Mouse (Mus musculus) MEL (cell line): ENCODE data around the gene Vps9d1. TPM values are rescaled to one million over a fixed set of nuclear protein-coding genes. Genes with fewer than 3 reads are reported as not detected.
A peak's percentile ranks its signal among the peaks of the same experiment; 100 is the strongest.

Experiments
- DNase-seq: peaks from one replicate; pipeline ENCODE4 v3.0.0; 2011; ENCODE audit warnings: low read depth, low spot score
- H3K27ac ChIP-seq: 2 replicates; pipeline ENCODE4 v1.5.1; 2012; ENCODE audit warnings: low read depth, mild to moderate bottlenecking, control low read depth, low read length, moderate library complexity; ENCODE audit not compliant: control insufficient read depth
- H3K27me3 ChIP-seq, 2 experiments: fragments of 150-350 bp in 1 of 2; sonication (generic) in 1 of 2; 2 replicates each; pipeline ENCODE4 v1.6.1; 2012; ENCODE audit warnings: low read length in 2 of 2, mild to moderate bottlenecking in 2 of 2, improper control_type of control experiment in 1 of 2, moderate library complexity in 1 of 2; ENCODE audit not compliant: insufficient read depth in 2 of 2, control insufficient read depth in 1 of 2
- H3K36me3 ChIP-seq, 2 experiments: 2 replicates each; pipeline ENCODE4 v1.6.1; 2012 to 2014; ENCODE audit warnings: low read length in 2 of 2, improper control_type of control experiment in 1 of 2, inconsistent platforms in 1 of 2, mild to moderate bottlenecking in 1 of 2; ENCODE audit not compliant: insufficient read depth in 2 of 2, control insufficient read depth in 1 of 2
- H3K4me1 ChIP-seq, 2 experiments: fragments of 150-350 bp in 1 of 2; sonication (generic) in 1 of 2; 2 replicates each; pipeline ENCODE4 v1.6.1; 2012; ENCODE audit warnings: low read length in 2 of 2, improper control_type of control experiment in 1 of 2, mild to moderate bottlenecking in 1 of 2; ENCODE audit not compliant: insufficient read depth in 2 of 2, control insufficient read depth in 1 of 2
- H3K4me3 ChIP-seq, 2 experiments: fragments of 150-350 bp in 1 of 2; sonication (generic) in 1 of 2; 2 replicates each; pipeline ENCODE4 v1.5.1; 2012; ENCODE audit warnings: low read depth in 2 of 2, low read length in 2 of 2, mild to moderate bottlenecking in 2 of 2, moderate library complexity in 2 of 2, control low read depth in 1 of 2, improper control_type of control experiment in 1 of 2; ENCODE audit not compliant: control insufficient read depth in 1 of 2, insufficient read depth in 1 of 2
- H3K79me2 ChIP-seq: 2 replicates; pipeline ENCODE4 v1.6.1; 2012; ENCODE audit warnings: mild to moderate bottlenecking, low read length, moderate library complexity; ENCODE audit not compliant: control insufficient read depth, poor library complexity, insufficient read depth
- H3K9ac ChIP-seq: 2 replicates; pipeline ENCODE4 v1.6.1; 2012; ENCODE audit warnings: low read depth, mild to moderate bottlenecking, control low read depth, low read length, moderate library complexity; ENCODE audit not compliant: control insufficient read depth, poor library complexity, severe bottlenecking
- H3K9me3 ChIP-seq: fragments of 150-350 bp; sonication (generic); replicated peaks from 2 replicates; pipeline ENCODE4 v1.6.1; 2012; ENCODE audit warnings: mild to moderate bottlenecking, low read length, improper control_type of control experiment, moderate library complexity; ENCODE audit not compliant: insufficient read depth
- E2F4 ChIP-seq: IDR thresholded peaks from 2 replicates; pipeline ENCODE4 v1.6.1; 2011; ENCODE audit warnings: low read depth, low read length, improper control_type of control experiment, borderline replicate concordance
- ELF1 ChIP-seq: IDR thresholded peaks from 2 replicates; pipeline ENCODE4 v1.6.1; 2014; ENCODE audit warnings: low read depth, mild to moderate bottlenecking, inconsistent platforms, low read length, improper control_type of control experiment, moderate library complexity
- EP300 ChIP-seq, 2 experiments: IDR thresholded peaks; 2 replicates each; pipeline ENCODE4 v1.6.1; 2011; ENCODE audit warnings: improper control_type of control experiment in 2 of 2, low read length in 2 of 2, low read depth in 1 of 2, mild to moderate bottlenecking in 1 of 2
- ETS1 ChIP-seq: IDR thresholded peaks from 2 replicates; pipeline ENCODE4 v1.6.1; 2012; ENCODE audit warnings: low read depth, mild to moderate bottlenecking, inconsistent platforms, low read length, improper control_type of control experiment, moderate library complexity
- GABPA ChIP-seq: IDR thresholded peaks from 2 replicates; pipeline ENCODE4 v1.6.1; 2012; ENCODE audit warnings: low read depth, mild to moderate bottlenecking, inconsistent platforms, low read length, improper control_type of control experiment, moderate library complexity
- GATA1 ChIP-seq: IDR thresholded peaks from 2 replicates; pipeline ENCODE4 v1.6.1; 2011; ENCODE audit warnings: low read depth, low read length, improper control_type of control experiment
- HCFC1 ChIP-seq: IDR thresholded peaks from 2 replicates; pipeline ENCODE4 v1.6.1; 2012; ENCODE audit warnings: low read depth, mild to moderate bottlenecking, inconsistent platforms, low read length, improper control_type of control experiment, moderate library complexity
- KAT2A ChIP-seq: conservative IDR thresholded peaks from 2 replicates; pipeline ENCODE4 v1.6.1; 2012; ENCODE audit warnings: low read depth, low read length, improper control_type of control experiment, inconsistent platforms
- MAX ChIP-seq: IDR thresholded peaks from 2 replicates; pipeline ENCODE4 v1.6.1; 2011; ENCODE audit warnings: low read length, improper control_type of control experiment
- MEF2A ChIP-seq: IDR thresholded peaks from 2 replicates; pipeline ENCODE4 v1.6.1; 2014; ENCODE audit warnings: low read depth, mild to moderate bottlenecking, inconsistent platforms, low read length, improper control_type of control experiment; ENCODE audit not compliant: poor library complexity, insufficient replicate concordance, severe bottlenecking; ENCODE audit errors: extremely low read depth
- MYB ChIP-seq: IDR thresholded peaks from 2 replicates; pipeline ENCODE4 v1.6.1; 2011; ENCODE audit warnings: mild to moderate bottlenecking, low read depth, low read length, improper control_type of control experiment
- MYC ChIP-seq: IDR thresholded peaks from 2 replicates; pipeline ENCODE4 v1.6.1; 2011; ENCODE audit warnings: low read depth, mild to moderate bottlenecking, low read length, improper control_type of control experiment, moderate library complexity
- NRF1 ChIP-seq: IDR thresholded peaks from 2 replicates; pipeline ENCODE4 v1.6.1; 2014; ENCODE audit warnings: low read depth, mild to moderate bottlenecking, inconsistent platforms, low read length, improper control_type of control experiment, moderate library complexity; ENCODE audit not compliant: poor library complexity, insufficient read depth, severe bottlenecking
- POLR2AphosphoS2 ChIP-seq: IDR thresholded peaks from 2 replicates; pipeline ENCODE4 v1.6.1; 2011; ENCODE audit warnings: low read length, improper control_type of control experiment
- RCOR1 ChIP-seq: IDR thresholded peaks from 2 replicates; pipeline ENCODE4 v1.6.1; 2012; ENCODE audit warnings: low read depth, mild to moderate bottlenecking, inconsistent platforms, low read length, improper control_type of control experiment
- SIN3A ChIP-seq: IDR thresholded peaks from 2 replicates; pipeline ENCODE4 v1.6.1; 2012; ENCODE audit warnings: low read length, improper control_type of control experiment, inconsistent platforms
- TAL1 ChIP-seq: IDR thresholded peaks from 2 replicates; pipeline ENCODE4 v1.6.1; 2012; ENCODE audit warnings: mild to moderate bottlenecking, inconsistent platforms, low read length, moderate library complexity, mixed read lengths
- TBP ChIP-seq: IDR thresholded peaks from 2 replicates; pipeline ENCODE4 v1.8.0; 2011; ENCODE audit warnings: low read depth, low read length, improper control_type of control experiment
- UBTF ChIP-seq: IDR thresholded peaks from 2 replicates; pipeline ENCODE4 v1.6.1; 2012; ENCODE audit warnings: low read depth, mild to moderate bottlenecking, inconsistent platforms, low read length, improper control_type of control experiment, moderate library complexity, borderline replicate concordance; ENCODE audit not compliant: insufficient read depth
- USF2 ChIP-seq, 2 experiments: IDR thresholded peaks; 2 replicates each; pipeline ENCODE4 v1.6.1; 2011 to 2012; ENCODE audit warnings: improper control_type of control experiment in 2 of 2, low read length in 2 of 2, borderline replicate concordance in 1 of 2, inconsistent platforms in 1 of 2, low read depth in 1 of 2, mild to moderate bottlenecking in 1 of 2; ENCODE audit not compliant: insufficient read depth in 1 of 2
- ZKSCAN1 ChIP-seq: IDR thresholded peaks from 2 replicates; pipeline ENCODE4 v1.6.1; 2012; ENCODE audit warnings: low read depth, mild to moderate bottlenecking, inconsistent platforms, low read length, improper control_type of control experiment, moderate library complexity
- ZMIZ1 ChIP-seq: IDR thresholded peaks from 2 replicates; pipeline ENCODE4 v1.6.1; 2012; ENCODE audit warnings: low read depth, mild to moderate bottlenecking, inconsistent platforms, low read length, improper control_type of control experiment, moderate library complexity
- ZNF384 ChIP-seq: IDR thresholded peaks from 2 replicates; pipeline ENCODE4 v1.6.1; 2012; ENCODE audit warnings: low read depth, mild to moderate bottlenecking, inconsistent platforms, low read length, improper control_type of control experiment
- polyA plus RNA-seq, 2 experiments: library from polyadenylated mRNA; stranded (reverse) in 1 of 2; unstranded in 1 of 2; fragments of >175 nt in 1 of 2; fragments of >200 nt in 1 of 2; gene quantifications; 2 replicates each; pipeline versions ENCODE4 v1.2.1 to v1.2.4; 2012; ENCODE audit warnings: low replicate concordance in 2 of 2, low read depth in 1 of 2; ENCODE audit not compliant: insufficient read length in 2 of 2, insufficient read depth in 1 of 2, missing spikeins in 1 of 2
- total RNA-seq: library from RNA; depleted of rRNA; stranded (reverse); fragments of 300-350 nt; gene quantifications from 2 replicates; pipeline ENCODE4 v1.2.3, GENCODE M21; 2012

Vps9d1 gene
- total and polyA plus RNA-seq, 3 experiments: 4.4 to 12.2 TPM; not detected in 1

- DNase-seq: no peak
- Histone ChIP-seq H3K27me3 (no peaks in the 10 kb centered on the region), H3K4me1 (no peaks in the 10 kb centered on the region), H3K9ac (no peak overlapping the region), H3K4me3 (no peak overlapping the region), H3K9me3 (no peaks in the 10 kb centered on the region), H3K36me3 (no peaks in the 10 kb centered on the region; a peak in 2 of 4 replicates), H3K27ac (no peak overlapping the region), H3K79me2 (no peaks in the 10 kb centered on the region)
- TF ChIP-seq MAX: no peak
- no peak for TF ChIP-seq HCFC1
- TF ChIP-seq MYC: no peak
- no peak for TF ChIP-seq MYB
- no peak for TF ChIP-seq KAT2A
- TF ChIP-seq ZKSCAN1: no peak
- TF ChIP-seq UBTF: no peak
- no peak for TF ChIP-seq USF2 (IDR thresholded peaks at IDR 0.05; ENCODE audit: borderline replicate concordance in 1 of 2, insufficient read depth in 1 of 2, low read depth in 1 of 2, low read length in 2 of 2)
- no peak for TF ChIP-seq NRF1
- TF ChIP-seq ZMIZ1: no peak
- no peak for TF ChIP-seq SIN3A
- TF ChIP-seq ZNF384: no peak
- TF ChIP-seq EP300 (IDR thresholded peaks at IDR 0.05; ENCODE audit: low read depth in 1 of 2, low read length in 2 of 2): no peak
- no peak for TF ChIP-seq RCOR1
- TF ChIP-seq GATA1: no peak
- TF ChIP-seq TBP: no peak
- no peak for TF ChIP-seq ELF1
- TF ChIP-seq ETS1: no peak
- no peak for TF ChIP-seq MEF2A
Observed at GRCm38 (mm10) chr8:123271901-123272300, 17.8 kb upstream of the Vps9d1 start.

DNA sequence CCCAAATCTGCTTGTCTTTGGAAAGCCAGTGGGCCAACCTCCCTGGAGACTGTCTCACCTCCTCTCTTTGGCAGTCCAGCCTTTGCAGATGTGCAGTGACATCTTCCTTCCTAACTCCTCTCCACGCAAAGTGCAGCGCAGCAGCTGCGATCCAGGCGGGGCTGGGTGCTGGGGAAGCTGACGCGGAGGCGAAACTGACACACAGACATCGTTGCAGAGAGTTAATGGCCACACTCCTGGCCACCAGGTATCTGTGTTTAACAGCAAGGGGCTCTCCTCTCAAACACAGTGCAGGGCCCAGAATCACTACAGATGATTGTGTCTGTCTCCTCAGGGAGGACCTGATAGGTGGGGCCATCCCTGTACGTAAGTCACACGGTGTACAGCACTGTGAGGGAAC, 17.0 kb upstream of the Vps9d1 start:
- Histone ChIP-seq H3K9ac (no peak overlapping the region), H3K36me3 (peaks cover 0 to under 1% of the 10 kb centered on the region in 2 experiments; a peak in 2 of 4 replicates), H3K27ac (no peak overlapping the region), H3K4me3 (no peak overlapping the region), H3K4me1 (no peaks in the 10 kb centered on the region), H3K79me2 (no peaks in the 10 kb centered on the region)
- no peak for DNase-seq
- TF ChIP-seq TAL1: no peak
- TF ChIP-seq POLR2AphosphoS2: 0 out of 2 replicates have a peak, but pooled peaks have one; percentile 41
- TF ChIP-seq GABPA: no peak
- no peak for TF ChIP-seq E2F4
- TF ChIP-seq, all 39 proteins: peak for 1
- H3K27me3 ChIP-seq: no peaks in the 10 kb centered on the region
- H3K9me3 ChIP-seq: no peaks in the 10 kb centered on the region
